19 mouse cellular contexts compared by ENCODE assay signal in genomic region chr5:121950175-121950574, GRCm38 (mm10).
DNase-seq lines count a peak whose midpoint lies in the region; ATAC-seq lines count a peak whose summit lies in the region.
"Had no signal": no experiment of that assay in that cellular context is flagged by ENCODE, and none has a peak within 500 bp of the region (broad histone marks: within the 10 kb centered on the region; RNA-seq: fewer than 3 reads in every experiment).

No protein-coding gene starts in this region.

- no peak for DNase-seq in hindbrain, embryonic 10.5 days (ENCODE audit: low spot score)
- DNase-seq in neural tube, embryonic 10.5 days (ENCODE audit: extremely low spot score, low spot score): no peak
- DNase-seq in liver, embryonic 13.5 days: no peak
- no peak for DNase-seq in cerebellum, postnatal 4 days (ENCODE audit: low spot score in 2 of 2)
- DNase-seq: B cell, adult 2 months; cerebellum, adult 18-20 months; cerebellum, postnatal 25 days; heart, adult 11 months; kidney, adult 18-20 months; lung, postnatal 14 days; right cerebral cortex, postnatal 25 days had no signal

- no peaks in the 10 kb centered on the region for H3K36me3 ChIP-seq in hindbrain, embryonic 13.5 days
- no peaks in the 10 kb centered on the region for H3K36me3 ChIP-seq in hindbrain, embryonic 10.5 days
- no peaks in the 10 kb centered on the region for H3K36me3 ChIP-seq in neural tube, embryonic 13.5 days
- H3K36me3 ChIP-seq in liver, embryonic 13.5 days: no peaks in the 10 kb centered on the region
- H3K36me3 ChIP-seq in forebrain, embryonic 16.5 days (ENCODE audit: control insufficient read depth, insufficient read depth): no peaks in the 10 kb centered on the region
- H3K36me3 ChIP-seq: forebrain, embryonic 10.5 days; heart, embryonic 15.5 days; limb, embryonic 15.5 days; stomach, embryonic 15.5 days had no signal

- no peaks in the 10 kb centered on the region for H3K9me3 ChIP-seq in hindbrain, embryonic 13.5 days
- no peaks in the 10 kb centered on the region for H3K9me3 ChIP-seq in hindbrain, embryonic 10.5 days
- no peaks in the 10 kb centered on the region for H3K9me3 ChIP-seq in neural tube, embryonic 13.5 days
- H3K9me3 ChIP-seq in liver, embryonic 13.5 days (replicated peaks): no peaks in the 10 kb centered on the region
- no peaks in the 10 kb centered on the region for H3K9me3 ChIP-seq in forebrain, embryonic 16.5 days (ENCODE audit: control insufficient read depth, low read length)
- H3K9me3 ChIP-seq: forebrain, embryonic 10.5 days; heart, embryonic 15.5 days; limb, embryonic 15.5 days; stomach, embryonic 15.5 days had no signal

- H3K9ac ChIP-seq in hindbrain, embryonic 13.5 days: no peak overlapping the region
- H3K9ac ChIP-seq in neural tube, embryonic 13.5 days: no peak overlapping the region
- H3K9ac ChIP-seq in liver, embryonic 13.5 days: no peak overlapping the region
- no peak overlapping the region for H3K9ac ChIP-seq in forebrain, embryonic 16.5 days (replicated peaks; ENCODE audit: low read depth, low read length)
- H3K9ac ChIP-seq: heart, embryonic 15.5 days; limb, embryonic 15.5 days; stomach, embryonic 15.5 days had no signal

- 83% methylated on average over 2 of the region's 2 CpGs for WGBS in hindbrain, embryonic 13.5 days
- WGBS in hindbrain, embryonic 10.5 days: 79% methylated on average over 2 of the region's 2 CpGs
- WGBS in neural tube, embryonic 13.5 days: 60% methylated on average over 2 of the region's 2 CpGs
- WGBS in liver, embryonic 13.5 days (ENCODE audit: insufficient replicate concordance): 32% methylated on average over 2 of the region's 2 CpGs
- WGBS in forebrain, embryonic 16.5 days: 85% methylated on average over 2 of the region's 2 CpGs

- H3K27me3 ChIP-seq in hindbrain, embryonic 13.5 days: peaks cover 22% of the 10 kb centered on the region; the same call in 1 of the 2 replicates
- peaks cover 25% of the 10 kb centered on the region for H3K27me3 ChIP-seq in hindbrain, embryonic 10.5 days (ENCODE audit: insufficient read depth, poor library complexity, severe bottlenecking)
- peaks cover 30% of the 10 kb centered on the region for H3K27me3 ChIP-seq in neural tube, embryonic 13.5 days
- H3K27me3 ChIP-seq in liver, embryonic 13.5 days: peaks cover 37% of the 10 kb centered on the region
- no peaks in the 10 kb centered on the region for H3K27me3 ChIP-seq in forebrain, embryonic 16.5 days (replicated peaks; ENCODE audit: control insufficient read depth, insufficient read depth, low read length)

- peak overlapping the region; percentile 95 for H3K27ac ChIP-seq in hindbrain, embryonic 13.5 days
- no peak overlapping the region for H3K27ac ChIP-seq in hindbrain, embryonic 10.5 days
- peak overlapping the region; percentile 93 for H3K27ac ChIP-seq in neural tube, embryonic 13.5 days (replicated peaks)
- no peak overlapping the region for H3K27ac ChIP-seq in liver, embryonic 13.5 days
- no peak overlapping the region; the same call in 1 of the 2 replicates for H3K27ac ChIP-seq in forebrain, embryonic 16.5 days (ENCODE audit: low read length)
- H3K27ac ChIP-seq: heart, embryonic 15.5 days; layer of hippocampus, adult 2 months; limb, embryonic 15.5 days; stomach, embryonic 15.5 days had no signal

- peaks cover 77% of the 10 kb centered on the region for H3K4me1 ChIP-seq in hindbrain, embryonic 13.5 days (replicated peaks)
- peaks cover 52% of the 10 kb centered on the region for H3K4me1 ChIP-seq in hindbrain, embryonic 10.5 days (replicated peaks)
- H3K4me1 ChIP-seq in neural tube, embryonic 13.5 days (replicated peaks): peaks cover 85% of the 10 kb centered on the region
- peaks cover 10% of the 10 kb centered on the region for H3K4me1 ChIP-seq in liver, embryonic 13.5 days (replicated peaks)
- H3K4me1 ChIP-seq in forebrain, embryonic 16.5 days (replicated peaks; ENCODE audit: control insufficient read depth, insufficient read depth, low read length): peaks cover 27% of the 10 kb centered on the region

- no peak for ATAC-seq in hindbrain, embryonic 13.5 days (ENCODE audit: low FRiP score)
- ATAC-seq in neural tube, embryonic 13.5 days (ENCODE audit: low read depth): no peak
- ATAC-seq in liver, embryonic 13.5 days (ENCODE audit: low read depth): peak; percentile 67
- no peak for ATAC-seq in forebrain, embryonic 16.5 days

- no peak overlapping the region for H3K4me3 ChIP-seq in hindbrain, embryonic 13.5 days
- H3K4me3 ChIP-seq in hindbrain, embryonic 10.5 days: no peak overlapping the region
- H3K4me3 ChIP-seq in neural tube, embryonic 13.5 days: no peak overlapping the region
- no peak overlapping the region for H3K4me3 ChIP-seq in liver, embryonic 13.5 days (replicated peaks)
- H3K4me3 ChIP-seq in forebrain, embryonic 16.5 days (replicated peaks; ENCODE audit: low read length): no peak overlapping the region
- H3K4me3 ChIP-seq: forebrain, embryonic 10.5 days; heart, embryonic 15.5 days; layer of hippocampus, adult 2 months; limb, embryonic 15.5 days; stomach, embryonic 15.5 days had no signal

- H3K4me2 ChIP-seq in hindbrain, embryonic 13.5 days: no peak overlapping the region
- H3K4me2 ChIP-seq in neural tube, embryonic 13.5 days: no peak overlapping the region
- no peak overlapping the region for H3K4me2 ChIP-seq in liver, embryonic 13.5 days
- no peak overlapping the region for H3K4me2 ChIP-seq in forebrain, embryonic 16.5 days (ENCODE audit: low read length)
- H3K4me2 ChIP-seq: heart, embryonic 15.5 days; limb, embryonic 15.5 days; stomach, embryonic 15.5 days had no signal

Comparison
In these comparisons a context has a peak if more than half of its experiments do, and no peak if none do; other contexts are left out.
1. H3K27ac ChIP-seq: peak in hindbrain, embryonic 13.5 days (single experiment) and neural tube, embryonic 13.5 days (single experiment); none in hindbrain, embryonic 10.5 days (single experiment), liver, embryonic 13.5 days (single experiment) and forebrain, embryonic 16.5 days (single experiment).